Mouse (Mus musculus) neural tube, embryonic 10.5 days (tissue): Measurements from ENCODE around the gene Pet2.

ENCODE experiments used
- DNase-seq: peaks from one replicate; pipeline ENCODE4 v3.0.0-alpha.2; 2017; ENCODE audit warnings: low spot score; ENCODE audit errors: extremely low spot score

Gene Pet2

DNA sequence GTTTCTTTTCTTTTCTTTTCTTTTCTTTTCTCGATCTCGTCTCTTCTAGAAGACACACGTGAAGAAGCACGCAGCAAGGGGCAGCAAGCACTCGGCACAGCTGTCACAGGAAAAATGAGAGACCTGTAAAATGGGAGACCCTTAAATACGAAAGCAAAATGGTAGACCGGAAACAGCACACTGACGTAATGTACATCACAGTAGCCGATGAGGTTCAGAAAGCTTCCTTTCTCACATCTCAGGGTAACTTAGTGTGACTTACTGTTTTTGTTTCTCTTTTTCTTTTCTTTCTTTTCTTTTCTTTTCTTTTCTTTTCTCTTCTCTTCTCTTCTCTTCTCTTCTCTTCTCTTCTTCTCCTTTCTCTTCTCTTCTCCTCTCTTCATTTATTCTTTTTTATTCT is at the start of gene Pet2:
TSS of gene Pet2 (minus strand) at position 101 of the 400 bp plus-strand sequence.
- DNase-seq = no peak
